Mouse (Mus musculus): ENCODE results near the gene Pkhd1. TPM values are rescaled to one million over a fixed set of nuclear protein-coding genes. Genes with fewer than 3 reads are reported as not detected.

Pkhd1 gene
- 8.1 and 10.0 TPM in 2 replicates for total RNA-seq (2014; rRNA removed)
- 0.97 and 1.5 TPM in 2 replicates for polyA plus RNA-seq (2012; rRNA removed)

- WGBS = 22% methylated on average over 10 of the region's 10 CpGs
- H3K27me3 ChIP-seq (ENCODE audit: control insufficient read depth, insufficient read depth, low read length) = no peaks in the 10 kb centered on the region
- peak within 1 kb of the TSS; percentile 20 for H3K27ac ChIP-seq (replicated peaks; ENCODE audit: insufficient read depth, low read depth, low read length)
- TF ChIP-seq POLR2A (IDR thresholded peaks at IDR 0.05; ENCODE audit: extremely low read depth, insufficient read depth, low read length) = no peak
- no peak for TF ChIP-seq CTCF (IDR thresholded peaks at IDR 0.05; ENCODE audit: low read depth, low read length)
- peaks cover 2% of the 10 kb centered on the region; the same call in 1 of the 2 replicates for H3K4me1 ChIP-seq (ENCODE audit: control insufficient read depth, insufficient read depth, low read length)
- H3K79me2 ChIP-seq (ENCODE audit: control insufficient read depth, insufficient read depth, low read length) = no peaks in the 10 kb centered on the region
- peak within 1 kb of the TSS; percentile 38 for H3K4me3 ChIP-seq (ENCODE audit: insufficient read depth, low read depth, low read length)
- peak within 1 kb of the TSS; percentile 16 for H3K9ac ChIP-seq (ENCODE audit: low read depth, low read length)
- H3K36me3 ChIP-seq (ENCODE audit: control insufficient read depth, insufficient read depth, low read length) = no peaks in the 10 kb centered on the region
- DNase-seq (ENCODE audit: extremely low read depth, low read depth, low spot score) = peak; percentile 93
These were observed at the start of gene Pkhd1 for GRCm38 (mm10) chr1:20617849-20618530. TSS of gene Pkhd1 (minus strand) at chr1:20618064.

- H3K9ac ChIP-seq (ENCODE audit: low read depth, low read length) = no peak overlapping the region
- H3K27me3 ChIP-seq (ENCODE audit: control insufficient read depth, insufficient read depth, low read length) = no peaks in the 10 kb centered on the region
- H3K4me3 ChIP-seq (ENCODE audit: insufficient read depth, low read depth, low read length) = no peak overlapping the region
- TF ChIP-seq CTCF (IDR thresholded peaks at IDR 0.05; ENCODE audit: low read depth, low read length) (no peak), POLR2A (IDR thresholded peaks at IDR 0.05; ENCODE audit: extremely low read depth, insufficient read depth, low read length) (no peak)
- no peak overlapping the region for H3K27ac ChIP-seq (replicated peaks; ENCODE audit: insufficient read depth, low read depth, low read length)
- no peaks in the 10 kb centered on the region for H3K36me3 ChIP-seq (ENCODE audit: control insufficient read depth, insufficient read depth, low read length)
- H3K4me1 ChIP-seq (ENCODE audit: control insufficient read depth, insufficient read depth, low read length) = no peaks in the 10 kb centered on the region
- no peaks in the 10 kb centered on the region for H3K79me2 ChIP-seq (ENCODE audit: control insufficient read depth, insufficient read depth, low read length)
- DNase-seq (ENCODE audit: extremely low read depth, low read depth, low spot score) = no peak
- WGBS = 80% methylated on average over 7 of the region's 7 CpGs
These were observed 49.7 kb upstream of the Pkhd1 start for GRCm38 (mm10) chr1:20667567-20667966.

- H3K4me1 ChIP-seq (ENCODE audit: control insufficient read depth, insufficient read depth, low read length) = no peaks in the 10 kb centered on the region
- DNase-seq (ENCODE audit: extremely low read depth, low read depth, low spot score) = no peak
- no peak overlapping the region for H3K27ac ChIP-seq (replicated peaks; ENCODE audit: insufficient read depth, low read depth, low read length)
- no peak overlapping the region for H3K4me3 ChIP-seq (ENCODE audit: insufficient read depth, low read depth, low read length)
- H3K9ac ChIP-seq (ENCODE audit: low read depth, low read length) = no peak overlapping the region
- TF ChIP-seq POLR2A (IDR thresholded peaks at IDR 0.05; ENCODE audit: extremely low read depth, insufficient read depth, low read length) (no peak), CTCF (IDR thresholded peaks at IDR 0.05; ENCODE audit: low read depth, low read length) (no peak)
- H3K79me2 ChIP-seq (ENCODE audit: control insufficient read depth, insufficient read depth, low read length) = no peaks in the 10 kb centered on the region
- H3K27me3 ChIP-seq (ENCODE audit: control insufficient read depth, insufficient read depth, low read length) = no peaks in the 10 kb centered on the region
- WGBS = 80% methylated on average over 2 of the region's 2 CpGs
- no peaks in the 10 kb centered on the region for H3K36me3 ChIP-seq (ENCODE audit: control insufficient read depth, insufficient read depth, low read length)
These were observed 48.4 kb upstream of the Pkhd1 start for GRCm38 (mm10) chr1:20666233-20666632.

GRCm38 (mm10) chr1:20655085-20655484 lies 37.2 kb upstream of the Pkhd1 start:
- H3K27me3 ChIP-seq (ENCODE audit: control insufficient read depth, insufficient read depth, low read length) = no peaks in the 10 kb centered on the region
- no peak for DNase-seq (ENCODE audit: extremely low read depth, low read depth, low spot score)
- H3K4me1 ChIP-seq (ENCODE audit: control insufficient read depth, insufficient read depth, low read length) = peaks cover 6% of the 10 kb centered on the region; the same call in 1 of the 2 replicates
- H3K27ac ChIP-seq (replicated peaks; ENCODE audit: insufficient read depth, low read depth, low read length) = no peak overlapping the region
- no peak overlapping the region for H3K4me3 ChIP-seq (ENCODE audit: insufficient read depth, low read depth, low read length)
- no peaks in the 10 kb centered on the region for H3K79me2 ChIP-seq (ENCODE audit: control insufficient read depth, insufficient read depth, low read length)
- H3K36me3 ChIP-seq (ENCODE audit: control insufficient read depth, insufficient read depth, low read length) = no peaks in the 10 kb centered on the region
- TF ChIP-seq POLR2A (IDR thresholded peaks at IDR 0.05; ENCODE audit: extremely low read depth, insufficient read depth, low read length) (no peak), CTCF (IDR thresholded peaks at IDR 0.05; ENCODE audit: low read depth, low read length) (no peak)
- H3K9ac ChIP-seq (ENCODE audit: low read depth, low read length) = no peak overlapping the region
- WGBS = 78% methylated on average over 5 of the region's 5 CpGs

- H3K79me2 ChIP-seq (ENCODE audit: control insufficient read depth, insufficient read depth, low read length) = no peaks in the 10 kb centered on the region
- no peaks in the 10 kb centered on the region for H3K36me3 ChIP-seq (ENCODE audit: control insufficient read depth, insufficient read depth, low read length)
- TF ChIP-seq CTCF (IDR thresholded peaks at IDR 0.05; ENCODE audit: low read depth, low read length) (no peak), POLR2A (IDR thresholded peaks at IDR 0.05; ENCODE audit: extremely low read depth, insufficient read depth, low read length) (no peak)
- peak; percentile 77 for DNase-seq (ENCODE audit: extremely low read depth, low read depth, low spot score)
- peaks cover 6% of the 10 kb centered on the region; the same call in 1 of the 2 replicates for H3K4me1 ChIP-seq (ENCODE audit: control insufficient read depth, insufficient read depth, low read length)
- WGBS = 16% methylated on average over 6 of the region's 6 CpGs
- H3K9ac ChIP-seq (ENCODE audit: low read depth, low read length) = no peak overlapping the region
- no peaks in the 10 kb centered on the region for H3K27me3 ChIP-seq (ENCODE audit: control insufficient read depth, insufficient read depth, low read length)
- H3K27ac ChIP-seq (replicated peaks; ENCODE audit: insufficient read depth, low read depth, low read length) = 0 out of 2 replicates have a peak overlapping the region, but pooled peaks have one; percentile 4
- no peak overlapping the region for H3K4me3 ChIP-seq (ENCODE audit: insufficient read depth, low read depth, low read length)
These were observed 35.9 kb upstream of the Pkhd1 start for GRCm38 (mm10) chr1:20653513-20654506.
